Mouse (Mus musculus): Measurements from ENCODE around the gene Trim41. TPM values are rescaled to one million over a fixed set of nuclear protein-coding genes. Genes with fewer than 3 reads are reported as not detected.
"Not testable (repeated sequence)": the region's sequence is repeated elsewhere in the genome, so short reads cannot be mapped to it uniquely, and the experiment has no call there.

The Trim41 gene
- total RNA-seq, 1 experiment from 2014 or later, result 53.0 TPM

DNA sequence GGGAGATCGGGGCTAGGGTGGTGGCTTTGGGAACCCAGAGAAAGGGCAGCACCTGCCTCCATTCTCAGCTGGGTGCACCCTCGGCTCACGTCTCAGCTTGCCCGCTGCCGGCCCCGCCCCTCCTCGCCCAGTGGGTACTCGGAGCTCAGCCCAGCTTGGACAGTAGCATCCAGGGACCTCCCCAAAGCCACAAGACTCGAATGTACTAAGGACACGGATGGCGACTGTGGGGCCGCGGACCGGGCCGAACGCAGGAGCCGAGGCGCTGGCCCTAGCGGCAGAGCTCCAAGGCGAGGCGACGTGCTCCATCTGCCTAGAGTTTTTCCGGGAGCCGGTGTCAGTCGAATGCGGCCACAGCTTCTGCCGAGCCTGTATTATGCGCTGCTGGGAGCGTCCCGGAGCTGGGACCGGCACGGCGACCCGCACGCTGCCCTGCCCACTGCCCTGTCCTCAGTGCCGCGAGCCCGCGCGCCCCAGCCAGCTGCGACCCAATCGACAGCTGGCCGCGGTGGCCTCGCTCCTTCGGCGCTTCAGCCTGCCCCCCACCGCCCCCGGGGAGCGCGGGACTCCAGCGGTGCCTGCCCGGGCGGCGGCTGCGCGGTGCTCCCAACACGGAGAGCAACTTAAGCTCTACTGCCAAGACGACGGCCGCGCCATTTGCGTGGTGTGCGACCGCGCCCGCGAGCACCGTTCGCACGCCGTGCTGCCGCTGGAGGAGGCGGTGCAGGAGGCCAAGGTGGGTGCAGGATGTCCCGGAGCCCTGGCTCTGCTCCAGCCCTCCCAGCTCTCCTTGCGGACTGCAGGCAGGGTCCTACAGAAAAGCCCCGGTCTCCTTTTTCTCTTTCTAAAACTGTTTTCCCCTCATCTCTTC, 20.4 kb upstream of the Trim41 start:
- peak; percentile 83 for DNase-seq

- no peak for DNase-seq
These were observed 19.8 kb upstream of the Trim41 start for GRCm38 (mm10) chr11:48836990-48837309.

DNA sequence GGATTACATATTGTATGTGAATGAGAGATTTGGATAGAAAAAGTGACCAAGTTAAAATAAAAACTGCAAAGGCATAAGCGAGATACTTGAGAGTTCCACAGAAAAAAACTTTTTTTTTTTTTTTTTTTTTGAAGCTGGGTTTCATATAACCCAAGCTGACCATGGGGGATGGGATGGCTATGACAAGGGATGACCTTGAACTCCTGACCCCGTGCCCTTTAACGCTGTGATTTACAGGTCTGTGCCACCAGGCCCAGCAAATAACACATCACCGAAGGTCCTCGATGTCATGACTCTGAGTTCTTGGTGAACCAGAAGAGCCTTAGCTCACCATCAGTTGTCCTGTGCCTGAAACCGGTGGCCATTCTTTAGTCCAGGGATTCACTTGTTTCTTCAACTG, 18.8 kb upstream of the Trim41 start:
- DNase-seq, result no peak

- DNase-seq, result peak; percentile 90
These were observed 16.8 kb upstream of the Trim41 start for GRCm38 (mm10) chr11:48833731-48834639.

- DNase-seq, result no peak
These were observed 16.1 kb upstream of the Trim41 start for GRCm38 (mm10) chr11:48833078-48833730.

GRCm38 (mm10) chr11:48831273-48831672, 14.1 kb upstream of the Trim41 start:
- DNase-seq, result no peak

DNA sequence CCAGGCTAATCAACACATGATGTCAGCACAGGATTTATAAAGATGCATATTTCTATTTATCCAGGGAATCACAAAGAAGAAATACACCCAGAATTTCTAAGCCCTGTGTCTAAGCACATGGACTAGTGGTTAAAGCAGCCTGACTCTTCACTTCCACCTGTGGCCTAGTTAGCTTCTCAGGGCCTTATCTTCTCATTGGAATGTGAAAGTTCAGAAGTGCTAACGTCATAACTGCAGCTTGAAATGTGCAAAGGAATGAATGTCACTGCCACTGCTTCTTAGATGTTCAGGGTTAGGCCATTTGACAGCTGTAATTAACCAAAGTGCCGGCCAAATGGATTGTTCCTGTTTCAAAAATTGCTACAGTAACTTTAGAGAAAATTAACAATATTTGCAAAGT, 13.1 kb upstream of the Trim41 start:
- no peak for DNase-seq

DNA sequence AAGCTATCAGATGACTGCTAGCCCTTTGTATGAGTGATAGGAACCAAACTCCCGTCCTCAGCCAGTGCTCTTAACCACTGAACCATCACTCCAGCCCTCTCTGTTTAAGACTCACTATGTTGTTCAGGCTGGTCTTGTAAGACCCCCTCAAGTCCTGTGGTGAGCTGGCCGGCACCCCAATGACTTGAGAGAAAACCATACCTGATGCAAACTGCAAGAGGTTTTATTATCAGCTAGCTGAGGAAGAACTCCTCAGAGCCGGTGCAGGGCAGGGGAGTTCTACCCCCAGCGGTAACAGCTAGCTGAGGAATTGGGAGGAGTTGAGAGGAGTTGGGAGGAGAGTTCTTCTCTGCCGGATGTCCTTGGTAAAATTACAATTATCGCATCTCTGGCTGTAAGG, 10.8 kb upstream of the Trim41 start:
- no peak for DNase-seq

GRCm38 (mm10) chr11:48826752-48827096, 9.6 kb upstream of the Trim41 start:
- no peak for DNase-seq

DNA sequence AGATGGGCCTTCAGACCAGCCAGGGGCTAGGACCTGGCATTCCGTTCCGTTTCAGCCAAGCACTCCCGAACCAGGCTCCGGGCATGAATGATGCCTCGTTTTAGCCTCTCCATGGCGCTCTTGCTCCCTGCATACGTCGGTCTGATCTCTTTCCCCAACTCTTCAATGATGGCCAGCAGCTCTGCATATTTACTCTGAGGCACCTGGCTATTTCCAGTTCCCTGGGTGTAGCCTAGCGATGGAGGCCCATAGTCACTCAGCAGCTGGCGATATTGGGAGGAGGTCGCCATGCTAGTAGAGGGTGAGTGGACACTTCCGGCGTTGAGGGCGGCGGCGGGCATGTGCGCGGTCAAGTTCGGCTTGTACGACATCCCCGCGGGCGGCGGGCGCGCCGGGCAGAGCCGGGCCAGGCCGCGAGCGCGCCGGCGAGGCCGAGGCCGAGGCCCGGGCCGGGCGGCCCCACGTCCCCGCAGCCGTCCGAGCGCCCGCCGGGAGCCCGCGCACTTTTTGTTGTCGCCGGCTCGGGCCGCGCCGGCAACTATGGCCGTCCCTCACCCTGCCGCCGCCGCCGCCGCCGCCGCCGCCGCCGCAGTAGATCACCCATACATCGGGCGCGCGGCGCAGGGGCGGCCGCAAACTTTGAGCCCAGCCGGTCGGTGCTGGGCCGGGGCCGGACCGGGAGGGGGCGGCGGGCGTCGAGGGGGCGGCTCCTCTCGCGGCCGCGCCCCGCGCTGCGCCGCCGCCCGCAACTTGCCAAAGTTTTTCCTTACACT, 9.0 kb upstream of the Trim41 start, which contains the start of the genes Trim7 and Gm12184:
Gene Trim7, plus strand, starts transcription at position 162 of the 773 bp plus-strand sequence.
Gene Gm12184, minus strand, starts transcription at position 677 of the 773 bp plus-strand sequence.
- DNase-seq, result not testable (repeated sequence)

GRCm38 (mm10) chr11:48824311-48824830, 7.2 kb upstream of the Trim41 start:
- DNase-seq, result no peak

DNA sequence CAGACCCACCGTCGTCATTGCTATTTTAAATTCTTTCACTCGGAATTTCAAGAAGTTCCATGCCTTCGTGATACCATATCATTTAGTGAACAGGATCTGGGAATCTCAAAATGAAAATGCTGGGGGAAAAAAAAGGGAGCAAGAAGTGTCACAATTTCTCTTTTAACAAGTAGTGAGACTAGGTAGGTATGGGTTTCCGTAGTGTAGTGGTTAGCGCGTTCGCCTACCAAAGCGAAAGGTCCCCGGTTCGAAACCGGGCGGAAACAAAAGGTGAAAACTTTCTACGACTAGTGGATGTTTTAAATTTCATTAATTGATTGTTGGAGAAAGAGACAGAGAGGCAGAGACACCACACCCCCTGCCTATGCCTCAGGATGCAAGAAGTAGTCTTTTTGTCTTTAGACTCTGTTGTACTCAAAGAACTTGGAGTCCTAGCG, 6.4 kb upstream of the Trim41 start:
- DNase-seq, result peak; percentile 66

- no peak for DNase-seq
These were observed 5.8 kb upstream of the Trim41 start for GRCm38 (mm10) chr11:48822768-48823512.

- not testable (repeated sequence) for DNase-seq
These were observed 4.1 kb upstream of the Trim41 start for GRCm38 (mm10) chr11:48821299-48821698.

GRCm38 (mm10) chr11:48820308-48820674, 3.1 kb upstream of the Trim41 start:
- DNase-seq, result no peak

DNA sequence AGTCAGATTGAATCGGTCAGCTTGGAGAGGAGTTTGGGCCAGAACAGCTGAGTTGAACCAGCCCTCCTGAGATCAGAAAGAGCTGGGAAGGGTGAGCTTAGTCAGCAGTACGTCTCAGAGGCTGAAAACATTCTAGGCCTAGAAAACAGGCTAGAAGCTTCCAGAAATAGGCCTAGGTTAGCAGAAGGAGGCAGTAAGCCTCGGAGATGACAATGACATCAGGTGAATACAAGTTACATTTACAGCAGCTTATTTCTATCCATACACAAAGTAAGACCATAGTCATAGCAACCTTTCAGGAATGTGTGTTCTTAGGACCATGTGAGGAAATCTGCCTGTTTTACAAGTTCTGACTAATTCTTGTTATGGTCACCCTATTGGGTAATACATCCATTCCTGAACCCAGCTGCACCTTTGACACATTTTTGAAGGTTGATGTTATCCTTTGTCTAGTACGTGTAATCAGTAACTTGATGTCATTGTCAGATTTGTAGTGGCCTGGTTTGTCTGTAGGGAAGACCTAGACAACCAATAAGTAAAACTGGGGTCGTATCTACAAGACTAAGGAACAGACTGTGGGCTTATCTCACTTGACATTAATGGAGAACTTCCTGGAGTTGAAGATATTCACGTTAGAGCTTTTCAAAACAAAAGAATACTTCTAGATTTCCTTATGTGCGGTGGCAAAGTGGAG, 2.6 kb upstream of the Trim41 start:
- DNase-seq, result no peak

GRCm38 (mm10) chr11:48818346-48818745, 1.2 kb upstream of the Trim41 start:
- DNase-seq, result peak; percentile 81

- DNase-seq, result no peak
These were observed 641 bp upstream of the Trim41 start for GRCm38 (mm10) chr11:48817794-48818193.

DNA sequence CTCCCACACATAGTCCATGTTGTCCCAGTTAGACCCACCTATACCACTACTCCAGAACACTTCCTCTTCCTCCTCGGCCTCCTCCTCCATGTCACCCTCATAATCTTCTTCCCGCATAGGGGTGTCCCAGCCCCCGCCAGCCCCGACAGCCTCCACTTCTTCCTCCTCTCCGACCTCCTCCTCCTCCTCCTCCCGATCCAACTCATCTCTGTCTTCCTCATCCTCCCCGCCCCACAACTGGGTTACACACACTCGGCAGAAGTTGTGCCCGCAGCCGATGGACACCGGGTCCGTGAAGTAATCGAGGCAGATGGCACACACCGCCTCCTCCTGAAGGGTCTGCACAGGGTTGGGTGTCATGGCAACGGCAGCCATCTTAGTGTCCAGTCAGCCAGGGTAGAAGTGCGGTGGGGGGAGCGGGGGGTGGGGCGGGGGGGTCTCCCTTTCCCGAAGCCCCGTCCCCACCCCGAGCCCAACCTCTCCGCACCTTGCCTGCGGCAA, 822 bp downstream of the Trim41 start:
- DNase-seq, result peak; percentile 30

GRCm38 (mm10) chr11:48815851-48816250, 1.3 kb downstream of the Trim41 start:
- no peak for DNase-seq

Data from adrenal gland, postnatal 25 days (tissue).